Mouse (Mus musculus): ENCODE measurements at regions not wholly inside any gene's neighbourhood (a gene's known extent, or its start where the extent isn't known, plus 50 kb on each side); places are given as distances from the start of the nearest gene placed in this dataset.
"Not testable (repeated sequence)": the region's sequence is repeated elsewhere in the genome, so short reads cannot be mapped to it uniquely, and the experiment has no call there.

DNA sequence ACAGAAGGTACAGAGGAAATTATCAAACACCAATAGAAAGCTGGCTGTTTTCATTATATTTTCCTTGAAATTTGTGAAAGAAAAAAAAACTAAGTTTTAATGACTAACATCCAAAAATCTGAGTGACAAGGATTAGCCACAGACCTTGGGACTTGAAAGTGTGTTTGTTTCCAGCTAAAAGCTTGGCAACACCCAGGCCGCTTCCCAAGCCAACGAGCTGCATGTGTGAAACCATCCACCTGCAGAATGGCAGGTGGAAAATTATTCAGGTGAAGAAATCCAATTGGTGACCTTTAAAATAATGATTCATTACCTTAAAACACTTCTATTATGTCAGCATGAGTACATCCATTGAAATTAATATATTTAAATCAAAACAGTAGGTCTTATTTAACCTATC is 672.7 kb upstream of the Mms22l start:
- DNase-seq = no peak

DNA sequence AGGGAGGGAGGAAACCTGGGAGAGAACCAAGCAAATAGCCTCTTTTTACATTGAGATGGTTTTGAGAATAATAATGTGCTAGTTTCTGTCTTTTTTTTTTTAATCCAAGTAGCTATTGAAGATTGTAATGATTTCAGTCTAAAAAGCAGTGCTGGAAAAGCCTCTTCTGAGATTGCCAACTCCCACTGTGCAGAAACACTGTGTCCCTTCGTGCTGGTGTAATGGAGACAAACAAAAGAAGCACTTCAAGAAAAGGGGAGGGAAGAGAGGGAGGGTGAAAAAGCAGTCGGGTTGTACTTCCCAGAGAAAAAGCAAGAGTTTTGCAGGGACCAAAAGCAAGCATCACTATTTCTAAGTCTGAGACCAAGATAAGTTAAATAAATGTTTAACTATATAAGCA is 669.4 kb upstream of the Mms22l start:
- no peak for DNase-seq

DNA sequence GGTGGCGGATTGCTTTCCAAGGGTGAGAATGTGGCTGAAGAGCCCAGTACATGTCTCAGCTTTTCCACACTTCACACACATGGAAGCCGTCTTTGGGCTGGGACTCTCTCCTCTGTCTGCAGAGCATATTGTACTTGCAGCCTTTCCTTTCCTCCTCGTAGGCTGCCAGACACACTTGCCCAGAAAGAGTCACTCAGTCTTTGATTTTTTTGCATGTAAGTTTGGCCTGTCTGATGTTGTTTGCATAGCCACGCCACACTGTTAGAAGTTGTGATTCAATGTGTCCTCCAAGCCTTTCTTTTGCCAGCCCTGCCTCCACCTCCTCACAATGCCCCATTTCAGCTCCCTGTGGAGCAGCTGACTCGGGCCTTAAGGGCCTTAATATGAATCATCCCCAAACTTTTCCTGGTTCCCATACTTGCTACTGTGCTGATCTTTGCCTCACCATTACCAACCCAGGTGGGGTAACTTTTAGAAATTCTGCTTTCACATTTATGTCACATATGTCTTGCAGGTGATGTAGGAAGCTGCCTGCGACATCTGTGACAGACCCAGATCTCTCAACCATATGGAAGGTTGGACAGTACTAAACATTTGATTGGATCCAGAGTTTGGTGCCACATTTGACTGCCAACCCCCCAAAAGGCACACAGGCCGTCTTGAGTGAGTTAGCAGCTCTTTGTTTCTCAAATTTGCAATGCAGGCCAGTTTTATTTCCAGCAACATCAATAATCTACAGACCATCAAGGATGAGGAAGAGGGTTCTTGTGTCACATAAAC is 663.7 kb upstream of the Mms22l start:
- DNase-seq = no peak

DNA sequence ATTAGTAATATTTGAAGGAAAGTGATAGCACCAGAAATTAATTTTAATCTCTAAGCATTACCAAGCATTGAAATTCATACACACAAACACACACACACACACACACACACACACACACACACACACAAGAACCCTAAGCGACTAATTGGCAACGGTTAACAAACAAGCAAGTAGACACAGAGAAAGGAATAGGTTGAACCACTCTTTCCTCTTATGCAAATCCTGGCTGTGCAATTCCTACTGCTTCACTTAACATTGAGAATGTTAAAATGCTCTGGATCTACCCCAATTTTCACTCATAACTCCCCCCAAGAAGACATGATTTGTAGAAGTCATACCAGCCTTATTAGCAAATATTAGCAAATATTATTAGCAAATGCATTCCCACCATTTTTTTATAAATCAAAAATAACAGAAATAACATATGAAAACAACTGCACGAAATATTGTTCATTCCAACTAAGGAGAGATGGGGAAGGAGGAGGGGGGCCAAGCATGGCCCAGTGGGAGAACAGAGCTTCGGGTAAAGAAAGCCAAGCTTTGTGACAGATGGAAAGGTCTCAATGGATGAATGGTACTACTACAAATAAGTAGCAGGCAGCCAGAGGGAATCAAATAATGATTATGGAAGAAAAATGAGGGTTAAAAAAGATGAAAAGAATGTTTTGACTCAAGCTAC is 652.5 kb upstream of the Mms22l start:
- DNase-seq = no peak

DNA sequence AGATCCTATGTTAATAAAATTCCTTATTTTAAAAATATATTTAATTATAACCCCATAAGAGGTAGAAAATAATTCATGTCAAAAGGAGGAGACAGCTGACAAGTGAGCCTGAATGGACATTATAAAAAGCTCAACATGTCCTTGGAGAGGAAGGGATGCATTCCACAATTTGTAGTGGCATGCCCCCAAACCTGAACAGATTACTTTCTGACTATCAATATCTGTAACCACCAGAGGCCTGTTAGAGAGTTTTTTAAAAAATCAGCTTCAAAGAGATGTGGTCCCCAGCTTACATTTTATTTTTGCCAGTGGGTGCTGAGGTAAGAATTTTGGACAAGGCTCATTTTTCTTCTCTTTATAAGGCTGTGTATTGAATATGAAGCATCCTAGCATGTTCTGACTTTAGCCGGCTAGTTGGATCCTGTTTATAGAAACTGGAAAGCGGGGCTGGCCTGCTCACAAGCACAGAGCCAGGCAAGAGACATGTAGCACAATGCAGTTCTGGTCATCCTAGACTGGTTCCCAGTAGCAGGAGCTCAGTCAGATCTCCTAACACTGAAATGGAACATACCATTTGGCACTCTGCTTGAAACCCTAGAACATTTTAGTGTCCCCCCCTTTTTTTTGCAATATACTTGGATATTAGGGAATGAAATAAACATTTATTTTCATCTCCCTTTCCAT is 651.8 kb upstream of the Mms22l start:
- no peak for DNase-seq

DNA sequence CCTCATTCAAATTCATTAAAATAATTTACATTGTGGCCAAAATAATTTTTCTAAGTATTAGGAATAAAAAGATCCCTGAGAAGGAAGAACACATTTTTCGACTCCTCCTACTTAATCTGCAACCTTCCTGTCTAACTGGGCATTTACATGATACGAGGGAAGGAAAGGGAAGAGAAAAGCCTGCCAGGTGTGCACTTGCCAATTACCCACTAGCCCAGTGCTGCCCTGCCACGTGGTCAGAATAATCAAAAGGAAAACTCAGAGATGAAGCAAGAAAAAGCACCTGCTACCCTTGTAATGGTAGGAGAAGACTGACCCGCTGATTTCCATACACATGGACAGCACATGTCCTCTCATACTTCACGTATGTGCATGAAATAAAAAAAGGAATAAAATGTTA is 651.0 kb upstream of the Mms22l start:
- DNase-seq = no peak

DNA sequence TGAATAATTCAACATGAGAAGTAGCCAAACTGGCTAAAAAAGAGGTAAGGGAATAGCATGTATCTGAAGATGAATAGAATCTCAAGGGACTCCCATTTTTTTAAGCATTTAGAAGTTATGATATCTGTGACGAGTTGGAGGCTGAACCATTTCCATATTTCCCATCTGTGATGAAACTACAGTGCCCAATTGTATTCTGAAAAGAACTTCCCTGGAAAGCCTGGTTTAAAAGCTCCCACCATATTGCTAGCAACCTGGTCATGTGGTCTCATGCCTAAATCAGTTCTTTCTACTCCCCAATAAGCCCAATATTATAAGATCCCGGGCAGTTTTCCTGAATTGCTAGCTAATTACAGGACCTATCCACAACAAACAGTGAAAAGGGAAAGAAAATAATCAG is 645.6 kb upstream of the Mms22l start:
- no peak for DNase-seq

DNA sequence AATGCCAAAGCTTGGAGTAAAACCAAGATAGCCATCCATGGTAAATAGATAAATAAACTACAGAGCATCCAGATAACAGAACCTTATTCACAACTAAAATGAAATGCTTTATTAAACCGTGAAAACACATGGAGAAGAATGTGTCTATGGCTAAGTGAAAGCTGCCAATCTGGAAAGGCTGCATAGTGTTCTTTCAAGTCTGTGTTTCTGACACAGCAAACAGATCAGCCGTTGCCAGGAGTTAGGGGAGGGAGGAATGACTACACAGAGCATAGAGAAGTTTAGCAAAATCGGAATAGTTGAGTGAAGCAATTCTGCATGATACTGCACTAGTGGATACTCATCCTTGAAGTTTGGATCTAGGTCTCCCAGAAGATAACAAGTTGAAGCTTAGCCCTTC is 633.8 kb upstream of the Mms22l start:
- DNase-seq = no peak

DNA sequence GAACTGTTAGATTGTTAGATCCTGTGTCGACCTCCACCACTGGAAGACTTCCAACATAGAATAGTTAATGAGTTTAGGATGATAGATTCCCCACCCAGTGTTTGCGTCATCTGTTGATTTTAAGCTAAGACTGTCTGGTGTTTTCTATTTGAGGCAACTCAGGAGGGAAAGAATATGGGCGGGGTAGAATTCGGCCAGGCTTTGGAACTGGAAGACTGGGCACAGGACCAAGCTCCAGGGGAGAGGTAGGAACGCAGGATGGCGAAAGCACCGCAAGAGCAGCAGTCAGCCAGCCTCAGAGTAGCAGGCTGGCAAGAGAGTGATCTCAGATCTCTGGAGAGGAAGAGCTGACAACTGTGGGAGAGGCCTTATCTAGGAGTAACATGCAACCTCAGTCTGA is 616.2 kb upstream of the Mms22l start:
- no peak for DNase-seq

DNA sequence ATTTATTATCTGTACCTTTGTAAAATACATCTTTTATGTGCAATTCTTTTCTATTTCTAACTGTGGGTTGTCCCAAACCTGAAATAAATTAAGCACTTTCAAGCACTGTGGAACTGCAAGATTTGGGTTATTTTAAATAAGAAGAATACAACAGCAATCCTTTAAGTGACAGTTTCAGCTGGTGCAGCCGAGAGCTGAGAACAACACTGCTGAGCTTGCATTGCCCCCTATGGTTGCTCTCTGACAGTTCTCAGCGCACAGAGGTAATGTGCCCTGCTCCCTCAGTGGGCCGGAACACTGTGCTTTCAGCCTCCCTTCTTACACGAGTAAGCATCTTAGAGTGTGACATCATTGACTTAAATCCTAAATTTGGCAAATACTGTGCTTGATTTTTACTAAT is 582.9 kb upstream of the Mms22l start:
- no peak for DNase-seq

DNA sequence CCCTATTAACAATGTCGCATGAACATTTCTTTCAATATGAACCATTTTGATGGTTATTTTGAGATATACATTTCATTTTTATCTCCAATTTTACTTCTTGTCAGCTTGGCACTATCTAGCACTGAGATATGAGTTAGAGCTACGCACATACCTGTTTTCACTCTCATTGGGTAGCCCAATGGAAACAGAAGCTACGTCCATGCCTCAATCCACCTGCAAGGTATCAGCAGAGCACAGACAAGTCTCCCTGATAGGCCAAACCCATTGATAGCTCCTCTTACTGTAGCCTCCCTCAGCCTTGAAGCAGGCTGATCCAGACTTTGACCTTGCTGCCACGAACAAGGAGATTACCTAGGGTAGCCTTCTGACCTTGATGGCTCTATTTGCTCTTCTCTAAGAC is 582.4 kb upstream of the Mms22l start:
- DNase-seq = no peak

DNA sequence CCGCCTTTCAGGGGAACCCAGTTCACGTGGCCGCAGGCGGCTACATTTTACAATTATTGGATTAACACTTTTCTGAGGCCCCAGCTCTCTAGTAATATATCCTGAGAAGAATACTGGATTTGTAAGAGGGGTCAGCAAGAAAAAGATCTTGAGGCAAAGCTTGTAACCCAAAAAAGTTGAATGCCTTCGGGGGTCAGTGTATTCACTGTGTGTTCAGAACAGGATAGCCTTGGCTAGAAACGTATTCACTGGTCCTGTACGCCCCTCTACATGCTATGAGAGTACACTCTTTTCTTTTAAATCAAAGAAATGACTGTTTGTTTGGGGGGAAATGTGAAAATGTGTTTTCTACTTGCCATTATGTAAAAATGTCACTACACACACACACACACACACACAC is 581.8 kb upstream of the Mms22l start:
- no peak for DNase-seq

DNA sequence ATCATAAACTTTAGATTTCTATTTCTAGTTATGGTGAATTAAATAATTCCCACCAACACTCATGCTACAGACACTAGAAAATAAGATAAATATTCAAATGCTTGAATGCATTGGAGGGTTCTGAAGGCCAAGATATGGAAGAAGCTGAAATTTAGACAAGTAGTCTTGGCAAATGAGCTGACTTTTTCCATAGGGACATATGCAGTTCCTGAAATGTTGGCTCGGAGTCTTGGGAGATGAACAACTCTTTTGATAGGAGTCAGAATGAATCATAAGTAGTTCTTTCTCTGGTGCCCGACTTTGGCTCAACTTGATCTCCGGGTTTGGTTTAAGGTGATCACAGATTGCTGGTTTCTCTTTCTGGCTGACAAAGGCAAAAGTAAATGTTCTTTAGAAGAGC is 574.7 kb upstream of the Mms22l start:
- no peak for DNase-seq

DNA sequence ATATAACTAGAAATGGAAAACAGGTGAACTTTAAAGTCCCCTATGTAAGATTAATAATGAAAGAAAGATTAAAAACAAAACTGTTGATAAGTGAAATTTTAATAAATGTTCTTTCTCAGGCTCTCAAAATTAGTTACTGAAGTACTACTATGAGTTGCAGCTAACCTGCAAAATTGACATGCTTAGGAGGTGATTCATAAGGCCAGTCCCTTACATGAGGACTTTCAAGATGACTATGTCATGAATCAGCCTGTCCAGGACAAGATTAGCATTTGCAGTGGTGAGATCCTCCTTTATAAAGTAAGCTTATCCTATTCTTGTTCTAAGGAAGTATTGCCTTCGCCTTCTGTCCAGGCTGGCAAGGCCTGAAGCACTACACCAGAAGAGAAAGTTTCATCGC is 542.1 kb upstream of the Mms22l start:
- DNase-seq = no peak

DNA sequence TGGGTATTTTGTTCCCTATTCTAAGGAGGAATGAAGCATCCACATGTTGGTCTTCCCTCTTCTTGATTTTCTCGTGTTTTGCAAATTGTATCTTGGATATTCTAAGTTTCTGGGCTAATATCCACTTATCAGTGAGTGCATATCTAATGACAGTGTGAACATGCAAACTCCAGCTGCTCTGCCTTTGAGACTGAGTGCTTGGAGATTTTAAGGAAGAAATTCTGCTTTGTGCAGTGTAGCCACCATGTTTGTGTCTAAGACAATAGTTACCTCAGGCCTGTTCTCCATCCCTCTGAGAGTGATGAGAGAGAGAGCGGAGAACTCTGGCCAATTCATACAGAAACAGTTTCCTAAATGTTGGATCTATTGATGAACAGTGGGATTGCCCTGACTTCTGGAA is 514.1 kb upstream of the Mms22l start:
- not testable (repeated sequence) for DNase-seq

DNA sequence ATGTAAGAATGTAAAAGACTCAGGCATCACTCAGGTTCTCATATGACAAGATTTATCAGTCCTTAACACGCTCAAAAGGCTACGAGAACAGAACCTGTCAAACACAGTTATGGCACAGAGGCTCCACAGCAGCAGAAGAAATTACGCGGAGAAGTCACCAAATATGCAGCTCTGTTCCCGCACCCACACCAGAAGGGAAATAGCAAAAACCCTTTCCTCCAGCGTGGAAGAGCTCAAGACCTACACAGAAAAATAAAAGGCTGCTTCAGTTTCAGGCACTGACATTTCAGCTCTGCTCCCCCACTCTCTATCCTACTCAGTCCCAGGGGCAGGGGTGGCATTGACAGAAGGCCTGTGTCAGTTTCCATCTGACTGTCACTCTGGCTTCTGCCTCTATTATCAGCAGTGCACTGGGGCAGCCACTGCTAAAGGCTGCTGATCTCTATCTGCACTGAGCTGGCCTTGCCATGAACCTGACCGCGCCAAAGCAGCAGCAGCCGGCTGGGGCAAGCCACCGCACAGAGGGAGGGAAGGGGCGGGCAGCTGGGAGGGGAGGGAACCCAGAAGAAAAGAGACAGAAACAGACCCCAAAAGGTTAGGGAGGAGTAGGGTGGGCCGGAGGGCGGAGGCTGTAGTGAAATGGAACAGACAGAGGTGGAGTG is 513.3 kb upstream of the Mms22l start:
- DNase-seq = peak; percentile 7

DNA sequence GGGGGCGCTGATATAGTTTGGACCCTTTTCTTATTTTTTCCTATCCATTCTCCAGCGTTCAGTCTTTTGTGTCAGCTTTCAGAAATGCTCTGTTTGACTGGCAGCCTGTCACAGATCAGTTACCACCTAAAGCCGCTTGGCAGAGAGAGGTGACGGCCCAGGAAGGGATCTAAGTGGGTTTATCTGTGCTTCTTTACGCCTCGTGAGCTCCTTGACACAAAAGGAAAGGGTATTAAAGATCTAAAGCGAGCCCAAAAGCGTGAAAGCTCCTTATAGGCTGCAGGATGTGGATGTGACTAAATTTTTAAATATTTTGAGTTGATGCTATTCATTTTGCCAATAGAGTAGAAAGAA is 512.8 kb upstream of the Mms22l start:
- DNase-seq = no peak

DNA sequence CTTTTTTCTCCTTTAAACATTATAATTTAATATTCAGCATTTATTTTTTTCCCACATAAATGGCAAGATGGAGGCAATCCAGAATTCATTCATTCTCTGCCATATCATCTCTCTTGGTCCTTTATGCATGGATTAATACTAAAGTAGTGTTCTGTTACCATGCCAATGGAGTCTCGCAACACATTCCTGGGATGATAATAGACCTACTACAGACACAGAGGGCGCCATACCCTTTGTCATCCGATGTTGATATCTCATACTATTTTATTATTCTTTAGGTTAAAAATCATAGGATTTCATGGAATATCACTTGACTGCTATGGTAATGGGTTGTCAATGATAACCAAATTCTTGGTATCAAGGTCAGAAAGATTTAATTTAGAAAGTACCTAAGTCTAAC is 512.2 kb upstream of the Mms22l start:
- DNase-seq = no peak

DNA sequence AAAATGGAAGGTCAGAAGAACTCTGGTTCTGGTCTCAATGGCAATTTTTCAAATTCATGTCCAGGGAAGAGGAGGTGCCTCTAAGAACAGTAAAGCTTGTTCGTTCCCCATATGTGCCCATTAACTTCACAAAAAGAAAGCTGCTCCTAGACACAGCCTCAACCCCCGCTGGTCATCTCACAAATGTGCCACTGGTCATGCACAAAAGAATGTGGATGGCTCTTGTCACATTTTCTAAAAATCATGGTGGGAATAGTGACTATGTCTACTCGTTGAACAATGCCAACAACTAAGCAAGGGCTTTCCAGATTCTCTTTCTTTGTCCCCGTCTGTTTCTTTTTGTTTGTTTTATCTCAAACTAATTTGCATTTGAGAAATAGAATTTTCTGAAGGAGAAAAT is 510.3 kb upstream of the Mms22l start:
- no peak for DNase-seq

DNA sequence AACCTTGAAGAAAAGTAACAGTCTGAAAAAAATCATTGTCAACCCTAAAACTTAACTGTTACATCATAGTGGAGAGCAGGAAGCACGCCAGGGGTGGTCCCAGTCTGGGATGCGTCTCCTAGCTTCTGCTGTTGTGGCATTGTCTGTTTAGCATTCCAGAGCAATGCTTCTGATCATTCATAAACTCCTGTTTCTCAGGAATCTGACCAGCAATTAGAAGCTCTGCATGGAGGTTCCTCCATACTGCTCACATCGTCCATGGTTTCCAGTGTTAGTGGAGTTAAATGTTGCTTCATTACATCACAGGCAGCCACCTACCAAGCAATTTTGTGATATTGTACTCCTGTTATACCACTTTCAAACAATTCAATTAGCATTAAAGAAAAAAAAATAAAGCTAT is 502.4 kb upstream of the Mms22l start:
- no peak for DNase-seq

DNA sequence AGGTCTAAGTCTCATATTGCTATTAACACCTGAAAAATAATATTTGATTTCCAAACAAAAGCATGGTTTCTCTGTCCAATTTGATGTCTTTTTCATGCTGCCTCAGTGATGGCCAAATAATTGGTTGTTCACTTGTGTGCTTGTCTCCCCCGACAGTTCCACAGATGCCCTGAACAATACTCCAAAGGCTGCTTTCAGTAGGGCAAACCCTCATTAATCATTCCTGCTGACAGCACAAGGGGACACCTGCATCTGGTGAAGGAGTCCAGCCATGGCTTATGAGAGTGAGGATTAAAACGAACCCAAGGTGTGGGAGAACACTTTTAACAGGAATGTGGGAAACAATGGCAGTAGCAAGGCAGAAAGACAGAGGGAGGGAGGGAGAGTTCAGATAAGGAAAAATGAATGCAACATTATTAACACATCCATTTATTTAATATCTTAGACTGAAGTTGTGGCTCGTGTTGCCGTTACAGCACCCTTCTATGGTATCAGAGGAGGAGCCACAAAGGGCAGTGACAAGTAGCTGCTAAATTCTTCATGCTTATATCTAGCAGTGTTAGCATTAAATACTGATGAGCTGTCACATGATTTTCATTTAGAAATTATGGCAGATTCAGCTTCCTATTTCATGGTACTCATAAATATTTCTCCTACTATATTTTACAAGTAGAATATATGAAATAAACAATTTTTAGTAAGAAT is 501.8 kb upstream of the Mms22l start:
- no peak for DNase-seq

DNA sequence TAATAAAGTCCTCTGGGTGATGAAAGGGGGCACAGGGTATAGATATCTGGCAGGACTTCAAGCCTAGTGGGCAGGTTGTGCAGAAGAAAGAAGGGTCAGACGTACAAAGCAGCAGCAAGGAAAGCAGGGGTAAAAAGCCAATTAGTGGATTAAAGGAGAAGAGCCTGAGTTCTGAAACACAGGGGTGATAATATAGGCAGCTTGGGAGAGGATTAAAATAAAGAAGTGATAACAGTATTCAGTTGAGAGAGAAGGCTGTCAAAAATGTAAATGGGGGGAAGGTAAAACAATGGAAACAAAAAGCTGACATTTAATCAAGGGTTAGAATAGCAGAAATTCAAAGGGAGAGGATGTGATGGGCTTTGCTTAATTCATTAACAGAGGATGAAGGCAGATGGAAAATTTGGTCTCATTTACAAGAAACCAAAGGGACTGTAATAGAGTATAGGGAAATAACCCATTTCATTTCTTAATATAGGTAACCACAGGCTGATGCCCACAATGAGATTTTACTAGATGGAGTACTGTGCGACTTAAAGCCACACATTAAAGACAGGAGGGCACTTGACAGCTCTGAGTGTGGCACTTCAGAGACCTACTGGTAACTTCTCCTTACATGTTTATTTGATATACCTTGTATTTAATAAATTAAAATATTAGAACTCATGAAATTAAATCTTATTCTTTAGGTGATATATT is 489.8 kb upstream of the Mms22l start:
- no peak for DNase-seq
